Mouse (Mus musculus) embryonic facial prominence, embryonic 12.5 days (tissue): ENCODE measurements around the gene Tbx15. TPM values are rescaled to one million over a fixed set of nuclear protein-coding genes. Genes with fewer than 3 reads are reported as not detected.
A peak's percentile ranks its signal among the peaks of the same experiment; 100 is the strongest.

Experiments
- ATAC-seq: fragments of 200-750 bp; cut with Nextera tagmentation; 2 replicates; pipeline ENCODE4 v1.8.0; 2017; ENCODE audit not compliant: insufficient number of reproducible peaks, insufficient read depth, low FRiP score, low TSS enrichment
- H3K27ac ChIP-seq: fragments of 300-500 bp; sonication (generic); 2 replicates; pipeline ENCODE4 v1.5.1; 2016; ENCODE audit warnings: mild to moderate bottlenecking
- H3K27me3 ChIP-seq: fragments of 300-500 bp; sonication (generic); 2 replicates; pipeline ENCODE4 v1.6.1; 2016; ENCODE audit warnings: mild to moderate bottlenecking, moderate library complexity
- H3K36me3 ChIP-seq: fragments of 300-500 bp; sonication (generic); 2 replicates; pipeline ENCODE4 v1.6.1; 2016; ENCODE audit warnings: mild to moderate bottlenecking
- H3K4me1 ChIP-seq: fragments of 300-500 bp; sonication (generic); 2 replicates; pipeline ENCODE4 v1.6.1; 2016
- H3K4me2 ChIP-seq: fragments of 300-500 bp; sonication (generic); replicated peaks from 2 replicates; pipeline ENCODE4 v1.6.1; 2016; ENCODE audit warnings: mild to moderate bottlenecking, moderate library complexity
- H3K4me3 ChIP-seq: fragments of 300-500 bp; sonication (generic); 2 replicates; pipeline ENCODE4 v1.5.1; 2016; ENCODE audit warnings: mild to moderate bottlenecking
- H3K9ac ChIP-seq: fragments of 300-500 bp; sonication (generic); 2 replicates; pipeline ENCODE4 v1.6.1; 2016; ENCODE audit warnings: mild to moderate bottlenecking, moderate library complexity
- H3K9me3 ChIP-seq: fragments of 300-500 bp; sonication (generic); 2 replicates; pipeline ENCODE4 v1.6.1; 2016; ENCODE audit warnings: mild to moderate bottlenecking, moderate library complexity
- WGBS: fragments of 180-500 bp; shearing (Covaris S2); methylation state at CpG from one replicate; pipeline ENCODE4 v1.1.7; 2016; 5-methylcytosine and 5-hydroxymethylcytosine counted together
- polyA plus RNA-seq: library from polyadenylated mRNA; unstranded; fragments of >200 nt; fragmentation: Nextera tagmentation; extraction: Ambion mirVana; gene quantifications from 2 replicates; pipeline ENCODE4 v1.2.1, GENCODE M21; 2016

Tbx15 gene
- polyA plus RNA-seq, 1 experiment from 2014 or later = 15.2 TPM

- peaks cover 73% of the 10 kb centered on the region for H3K27me3 ChIP-seq
- no peak for ATAC-seq
- H3K36me3 ChIP-seq = no peaks in the 10 kb centered on the region
- no peak overlapping the region for H3K27ac ChIP-seq
- H3K4me2 ChIP-seq = peak overlapping the region; percentile 66
- no peaks in the 10 kb centered on the region for H3K9me3 ChIP-seq
- H3K4me3 ChIP-seq = peak overlapping the region; percentile 54
- peak overlapping the region; percentile 70 for H3K9ac ChIP-seq
- 5% methylated on average over 29 of the region's 29 CpGs for WGBS
- H3K4me1 ChIP-seq = no peaks in the 10 kb centered on the region
Measured at GRCm38 (mm10) chr3:99257586-99258577, 17.7 kb downstream of the Tbx15 start.

GRCm38 (mm10) chr3:99259741-99260270, 19.6 kb downstream of the Tbx15 start:
- H3K9me3 ChIP-seq = no peaks in the 10 kb centered on the region
- peaks cover 3% of the 10 kb centered on the region; the same call in 1 of the 2 replicates for H3K4me1 ChIP-seq
- H3K9ac ChIP-seq = no peak overlapping the region
- H3K27me3 ChIP-seq = peaks cover 82% of the 10 kb centered on the region
- no peak for ATAC-seq
- no peak overlapping the region for H3K27ac ChIP-seq
- H3K36me3 ChIP-seq = no peaks in the 10 kb centered on the region
- no peak overlapping the region; the same call in 1 of the 2 replicates for H3K4me3 ChIP-seq
- 10% methylated on average over 6 of the region's 6 CpGs for WGBS
- H3K4me2 ChIP-seq = peak overlapping the region; percentile 7; the same call in 1 of the 2 replicates

- Histone ChIP-seq H3K9me3 (no peaks in the 10 kb centered on the region), H3K36me3 (no peaks in the 10 kb centered on the region), H3K27me3 (peaks cover 85% of the 10 kb centered on the region), H3K4me3 (no peak overlapping the region), H3K4me2 (no peak overlapping the region), H3K27ac (no peak overlapping the region), H3K9ac (no peak overlapping the region), H3K4me1 (peaks cover 5% of the 10 kb centered on the region; the same call in 1 of the 2 replicates)
- 39% methylated on average over 2 of the region's 2 CpGs for WGBS
- ATAC-seq = no peak
Measured at GRCm38 (mm10) chr3:99260395-99260794, 20.2 kb downstream of the Tbx15 start.

- peak overlapping the region; percentile 25 for H3K4me2 ChIP-seq
- H3K27ac ChIP-seq = no peak overlapping the region; the same call in 1 of the 2 replicates
- H3K36me3 ChIP-seq = no peaks in the 10 kb centered on the region
- peak overlapping the region; percentile 13 for H3K4me3 ChIP-seq
- 3% methylated on average over 18 of the region's 18 CpGs for WGBS
- 0 out of 2 replicates have a peak overlapping the region, but pooled peaks have one; percentile 2 for H3K9ac ChIP-seq
- H3K9me3 ChIP-seq = no peaks in the 10 kb centered on the region
- peaks cover 5% of the 10 kb centered on the region; the same call in 1 of the 2 replicates for H3K4me1 ChIP-seq
- no peak for ATAC-seq
- H3K27me3 ChIP-seq = peaks cover 82% of the 10 kb centered on the region
Measured at GRCm38 (mm10) chr3:99261371-99261791, 21.2 kb downstream of the Tbx15 start.

- H3K9ac ChIP-seq = no peak overlapping the region
- peaks cover 76% of the 10 kb centered on the region for H3K27me3 ChIP-seq
- H3K4me3 ChIP-seq = no peak overlapping the region
- H3K36me3 ChIP-seq = no peaks in the 10 kb centered on the region
- no peak for ATAC-seq
- H3K9me3 ChIP-seq = no peaks in the 10 kb centered on the region
- WGBS = 8% methylated on average over 2 of the region's 2 CpGs
- H3K27ac ChIP-seq = no peak overlapping the region
- peaks cover 5% of the 10 kb centered on the region; the same call in 1 of the 2 replicates for H3K4me1 ChIP-seq
- no peak overlapping the region; the same call in 1 of the 2 replicates for H3K4me2 ChIP-seq
Measured at GRCm38 (mm10) chr3:99261986-99262385, 21.8 kb downstream of the Tbx15 start.

GRCm38 (mm10) chr3:99263471-99263903, 23.3 kb downstream of the Tbx15 start:
- Histone ChIP-seq H3K4me3 (no peak overlapping the region), H3K36me3 (no peaks in the 10 kb centered on the region), H3K4me1 (peaks cover 13% of the 10 kb centered on the region; the same call in 1 of the 2 replicates), H3K9ac (no peak overlapping the region), H3K4me2 (no peak overlapping the region), H3K27ac (no peak overlapping the region), H3K9me3 (no peaks in the 10 kb centered on the region), H3K27me3 (peaks cover 61% of the 10 kb centered on the region)
- 10% methylated on average over 9 of the region's 9 CpGs for WGBS
- no peak for ATAC-seq

- Histone ChIP-seq H3K9me3 (no peaks in the 10 kb centered on the region), H3K9ac (no peak overlapping the region), H3K4me2 (0 out of 2 replicates have a peak overlapping the region, but pooled peaks have one; percentile 3), H3K36me3 (no peaks in the 10 kb centered on the region), H3K27me3 (peaks cover 50% of the 10 kb centered on the region), H3K4me1 (peaks cover 13% of the 10 kb centered on the region; the same call in 1 of the 2 replicates), H3K4me3 (no peak overlapping the region), H3K27ac (no peak overlapping the region)
- ATAC-seq = no peak; the same call in 1 of the 2 replicates
- WGBS = 29% methylated on average over 7 of the region's 7 CpGs
Measured at GRCm38 (mm10) chr3:99264695-99265094, 24.5 kb downstream of the Tbx15 start.

GRCm38 (mm10) chr3:99266752-99267303, 26.6 kb downstream of the Tbx15 start:
- no peak overlapping the region for H3K9ac ChIP-seq
- H3K27ac ChIP-seq = no peak overlapping the region
- no peak for ATAC-seq
- no peaks in the 10 kb centered on the region for H3K9me3 ChIP-seq
- no peak overlapping the region; the same call in 1 of the 2 replicates for H3K4me2 ChIP-seq
- no peak overlapping the region for H3K4me3 ChIP-seq
- peaks cover 36% of the 10 kb centered on the region for H3K27me3 ChIP-seq
- H3K36me3 ChIP-seq = no peaks in the 10 kb centered on the region
- H3K4me1 ChIP-seq = peaks cover 13% of the 10 kb centered on the region; the same call in 1 of the 2 replicates
- 18% methylated on average over 10 of the region's 10 CpGs for WGBS

GRCm38 (mm10) chr3:99277973-99278580, 37.9 kb downstream of the Tbx15 start:
- 35% methylated on average over 12 of the region's 12 CpGs for WGBS
- no peak for ATAC-seq
- H3K4me1 ChIP-seq = no peaks in the 10 kb centered on the region
- no peak overlapping the region for H3K27ac ChIP-seq
- peaks cover 7% of the 10 kb centered on the region; the same call in 1 of the 2 replicates for H3K27me3 ChIP-seq
- H3K4me3 ChIP-seq = no peak overlapping the region
- H3K4me2 ChIP-seq = no peak overlapping the region
- H3K9me3 ChIP-seq = no peaks in the 10 kb centered on the region
- H3K9ac ChIP-seq = no peak overlapping the region
- H3K36me3 ChIP-seq = no peaks in the 10 kb centered on the region

- 84% methylated on average over 3 of the region's 3 CpGs for WGBS
- no peak overlapping the region for H3K9ac ChIP-seq
- H3K27ac ChIP-seq = no peak overlapping the region
- H3K9me3 ChIP-seq = no peaks in the 10 kb centered on the region
- H3K27me3 ChIP-seq = peaks cover 7% of the 10 kb centered on the region; the same call in 1 of the 2 replicates
- no peak overlapping the region for H3K4me2 ChIP-seq
- ATAC-seq = no peak
- H3K36me3 ChIP-seq = no peaks in the 10 kb centered on the region
- H3K4me3 ChIP-seq = no peak overlapping the region
- H3K4me1 ChIP-seq = no peaks in the 10 kb centered on the region
Measured at GRCm38 (mm10) chr3:99279718-99280117, 39.5 kb downstream of the Tbx15 start.

- Histone ChIP-seq H3K27ac (no peak overlapping the region), H3K4me2 (no peak overlapping the region), H3K9me3 (no peaks in the 10 kb centered on the region), H3K9ac (no peak overlapping the region), H3K4me3 (no peak overlapping the region), H3K36me3 (no peaks in the 10 kb centered on the region), H3K27me3 (peaks cover 7% of the 10 kb centered on the region; the same call in 1 of the 2 replicates), H3K4me1 (no peaks in the 10 kb centered on the region)
- no peak for ATAC-seq
- 61% methylated on average over 4 of the region's 4 CpGs for whole genome bisulfite sequencing
Measured at GRCm38 (mm10) chr3:99281453-99281852, 41.3 kb downstream of the Tbx15 start.
